Mouse (Mus musculus) heart, adult 8-10 months (tissue): ENCODE results near the gene Ptgs1. TPM values are rescaled to one million over a fixed set of nuclear protein-coding genes. Genes with fewer than 3 reads are reported as not detected.

Source experiments
- DNase-seq: peaks from one replicate; pipeline ENCODE4 v3.0.0; 2022; ENCODE audit warnings: low spot score
- total RNA-seq, 4 experiments: library from RNA; stranded (reverse); gene quantifications; 2 replicates each; pipeline ENCODE4 v1.2.4; 2022

Ptgs1 gene
- total RNA-seq, 4 experiments from 2014 or later: 10.9 to 23.6 (median 16.1) TPM

- DNase-seq: no peak
Observed at GRCm38 (mm10) chr2:36247964-36248363, 17.7 kb downstream of the Ptgs1 start.

GRCm38 (mm10) chr2:36251156-36251555 lies 20.9 kb downstream of the Ptgs1 start:
- DNase-seq: no peak

- no peak for DNase-seq
Observed at GRCm38 (mm10) chr2:36252505-36252904, 22.3 kb downstream of the Ptgs1 start.

GRCm38 (mm10) chr2:36254445-36254844 lies 24.2 kb downstream of the Ptgs1 start:
- no peak for DNase-seq

GRCm38 (mm10) chr2:36256931-36257330 lies 26.7 kb downstream of the Ptgs1 start:
- no peak for DNase-seq

- DNase-seq: no peak
Observed at GRCm38 (mm10) chr2:36259382-36259781, 29.2 kb downstream of the Ptgs1 start.

- DNase-seq: no peak
Observed at GRCm38 (mm10) chr2:36259798-36260540, 29.7 kb downstream of the Ptgs1 start.

GRCm38 (mm10) chr2:36262025-36262424 lies 31.8 kb downstream of the Ptgs1 start:
- no peak for DNase-seq

GRCm38 (mm10) chr2:36269458-36269857 lies 39.2 kb downstream of the Ptgs1 start:
- DNase-seq: no peak

- no peak for DNase-seq
Observed at GRCm38 (mm10) chr2:36270186-36270585, 40.0 kb downstream of the Ptgs1 start.

GRCm38 (mm10) chr2:36271085-36271484 lies 40.9 kb downstream of the Ptgs1 start:
- no peak for DNase-seq

- no peak for DNase-seq
Observed at GRCm38 (mm10) chr2:36272288-36272950, 42.2 kb downstream of the Ptgs1 start.

GRCm38 (mm10) chr2:36276454-36276853 lies 46.2 kb downstream of the Ptgs1 start:
- peak; percentile 82 for DNase-seq

GRCm38 (mm10) chr2:36278760-36279159 lies 48.5 kb downstream of the Ptgs1 start:
- no peak for DNase-seq

GRCm38 (mm10) chr2:36281138-36281537 lies 50.9 kb downstream of the Ptgs1 start:
- DNase-seq: no peak

GRCm38 (mm10) chr2:36282301-36282700 lies 52.1 kb downstream of the Ptgs1 start:
- no peak for DNase-seq

Other genes with a start within 250 kb of the Ptgs1 start
- gene Ndufa8, start 181.0 kb upstream of the Ptgs1 start, total RNA-seq: 100 to 1,000 TPM; 642 to 707 (median 697) TPM
- gene Morn5, start 181.0 kb upstream of the Ptgs1 start, total RNA-seq: not detected
- 1 to 10 TPM; 2.5 to 6.0 (median 3.3) TPM for gene Lhx6, start 125.0 kb upstream of the Ptgs1 start, total RNA-seq
- 10 to 100 TPM; 40.5 to 44.0 (median 42.3) TPM for gene Mrrf, start 94.0 kb upstream of the Ptgs1 start, total RNA-seq
- 10 to 100 TPM; 31.0 to 37.1 (median 33.3) TPM for gene Rbm18, start 93.7 kb upstream of the Ptgs1 start, total RNA-seq
- not detected for gene Olfr338, start 143.1 kb downstream of the Ptgs1 start, total RNA-seq
- not detected for gene Olfr339, start 188.5 kb downstream of the Ptgs1 start, total RNA-seq
- gene Olfr340, start 222.2 kb downstream of the Ptgs1 start, total RNA-seq: not detected